Mouse (Mus musculus) stomach, postnatal 0 days (tissue): ENCODE measurements around the gene Sh3pxd2a.

Experiments
- CTCF ChIP-seq: IDR thresholded peaks from 2 replicates; pipeline ENCODE4 v1.5.1; 2016; ENCODE audit warnings: antibody characterized with exemption, low read depth, mild to moderate bottlenecking, moderate library complexity
- EP300 ChIP-seq: optimal IDR thresholded peaks from 2 replicates; pipeline ENCODE3; 2016; ENCODE audit warnings: antibody characterized with exemption

DNA sequence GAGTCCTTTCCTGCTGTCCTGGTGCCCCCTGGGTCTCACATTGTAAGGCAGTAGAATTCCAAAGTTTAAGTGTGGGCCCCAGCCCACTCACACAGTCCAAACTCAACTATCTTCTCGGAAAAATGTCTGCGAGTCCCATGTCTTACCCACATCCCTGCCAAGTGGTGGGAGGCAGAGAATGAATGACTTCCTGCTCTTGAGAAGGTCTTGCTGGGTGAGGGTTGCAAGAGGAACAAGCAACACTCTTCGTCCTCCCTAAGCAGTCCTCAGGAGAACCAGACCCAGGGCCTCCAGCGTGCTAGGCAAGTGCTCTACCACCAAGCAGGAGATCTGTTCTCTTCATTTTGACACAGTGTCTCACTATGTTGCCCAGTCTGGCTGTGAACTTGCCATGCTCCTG is 222.0 kb downstream of the Sh3pxd2a start:
- TF ChIP-seq CTCF (no peak), EP300 (no peak)
